Mouse (Mus musculus) kidney, adult 9 months (tissue): ENCODE measurements around the gene Cabp2.
"Not testable (repeated sequence)": the region's sequence is repeated elsewhere in the genome, so short reads cannot be mapped to it uniquely, and the experiment has no call there.

Experiments used
- DNase-seq: peaks from one replicate; pipeline ENCODE4 v3.0.0; 2022

Gene Cabp2

DNA sequence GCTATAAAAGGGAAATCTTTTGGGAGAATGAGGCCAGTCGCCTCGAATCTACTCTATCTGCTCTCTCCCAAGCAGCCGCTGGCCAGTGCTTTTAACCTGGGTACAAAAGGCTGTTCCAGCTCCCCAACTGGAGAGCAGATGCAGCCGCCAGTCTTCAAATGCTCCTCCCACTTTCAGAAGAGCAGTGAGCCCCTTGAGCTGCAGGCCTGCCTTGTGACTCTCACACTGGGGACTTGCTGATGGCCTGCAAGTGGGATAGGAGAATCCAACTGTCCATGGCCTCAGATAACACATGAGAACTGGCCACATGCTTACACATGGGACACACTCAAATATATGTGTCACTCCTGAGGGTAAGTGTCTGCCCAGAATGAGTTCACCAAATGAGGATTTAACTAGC lies 24.7 kb upstream of the Cabp2 start:
- no peak for DNase-seq

DNA sequence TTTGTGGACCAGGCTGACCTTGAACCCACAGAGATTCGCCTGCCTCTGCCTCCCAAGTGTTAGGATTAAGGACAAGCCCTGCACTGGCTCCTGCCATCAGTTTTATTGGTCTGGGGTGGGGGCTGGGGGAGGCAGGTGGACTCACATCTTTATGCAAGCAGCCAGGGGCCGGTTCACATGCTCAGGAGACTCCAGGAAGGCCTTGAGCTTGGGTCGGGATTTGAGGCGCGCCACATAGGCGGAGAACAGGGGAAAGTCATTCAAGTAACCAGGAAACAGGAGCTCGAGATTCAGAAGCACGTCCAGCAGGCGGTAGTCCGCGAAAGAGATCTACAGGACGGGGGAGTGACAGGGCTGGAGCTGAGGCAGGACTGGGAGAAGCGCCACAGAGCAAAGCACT lies 24.0 kb upstream of the Cabp2 start:
- DNase-seq: no peak

DNA sequence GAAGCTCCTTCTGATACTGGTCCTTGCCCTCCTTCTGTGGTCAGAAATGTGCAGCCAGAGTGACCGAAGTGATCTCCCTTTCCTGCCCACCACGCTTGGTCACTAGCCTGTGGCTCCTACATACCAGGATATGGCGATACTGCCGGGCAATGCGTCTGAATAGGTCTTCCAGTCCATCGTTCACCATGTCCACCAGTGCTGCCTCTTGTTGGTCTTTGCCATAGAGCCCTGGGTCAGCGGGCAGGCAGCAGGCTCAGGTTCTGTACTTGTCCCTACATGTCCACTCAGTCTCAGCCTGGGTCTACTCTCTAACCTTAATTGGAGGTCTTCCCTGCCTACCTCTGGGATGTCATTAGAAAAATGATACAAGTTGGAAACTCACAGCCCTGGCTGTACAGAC lies 23.4 kb upstream of the Cabp2 start:
- DNase-seq: no peak

DNA sequence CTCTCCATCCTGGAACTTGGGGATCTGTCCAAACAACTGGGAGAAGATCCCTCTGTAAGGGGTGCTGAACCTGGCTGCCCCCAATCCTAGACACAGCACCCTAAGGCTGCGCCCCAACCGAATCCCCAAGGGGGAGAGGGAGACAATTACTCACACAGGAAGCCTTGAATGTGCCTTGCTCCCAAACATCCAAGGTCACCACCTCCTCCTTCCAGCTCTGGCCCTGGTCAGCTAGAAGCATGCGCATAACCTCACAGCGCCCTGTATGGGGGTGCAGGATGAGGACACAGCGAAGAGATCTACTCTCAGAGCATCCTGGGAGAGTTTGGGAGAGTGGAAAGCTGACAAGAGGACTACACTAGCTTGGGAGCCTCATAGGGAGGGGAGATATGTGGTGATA lies 22.8 kb upstream of the Cabp2 start:
- DNase-seq: no peak

DNA sequence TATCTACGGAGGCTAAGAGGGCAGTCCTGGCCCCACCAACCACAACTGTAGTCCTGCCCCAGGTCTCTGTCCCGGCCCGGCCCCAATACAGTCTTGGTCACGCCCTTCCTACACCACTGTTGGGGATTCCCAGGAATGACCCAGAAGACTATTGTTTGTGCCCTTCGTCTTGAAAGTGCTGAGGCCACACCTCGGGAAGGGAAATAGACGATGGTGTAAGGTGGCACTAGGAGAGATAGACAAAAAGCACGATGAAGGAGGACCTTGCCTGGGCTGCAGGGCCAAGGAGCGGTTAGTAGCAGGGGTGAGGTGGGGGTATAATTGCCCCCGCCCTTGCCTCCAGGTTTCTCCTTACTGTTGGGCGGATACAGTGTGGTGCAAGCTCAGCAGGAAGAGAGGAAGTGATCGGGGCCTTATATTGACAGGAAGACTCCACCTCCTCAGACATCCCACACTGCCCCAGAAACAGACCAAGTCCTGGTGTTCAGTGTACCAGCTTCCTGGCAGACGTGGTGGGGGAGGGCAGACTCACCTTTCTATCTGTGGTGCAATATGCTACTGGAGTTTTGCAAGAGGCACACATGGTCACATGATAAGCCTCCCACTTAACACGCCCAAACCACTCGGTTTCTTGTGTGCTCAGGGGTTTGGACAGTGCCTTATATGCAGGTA lies 22.2 kb upstream of the Cabp2 start, which contains the start of gene Gstp3:
Gstp3 (minus strand) TSS at position 501 of the 672 bp plus-strand sequence.
- no peak for DNase-seq

DNA sequence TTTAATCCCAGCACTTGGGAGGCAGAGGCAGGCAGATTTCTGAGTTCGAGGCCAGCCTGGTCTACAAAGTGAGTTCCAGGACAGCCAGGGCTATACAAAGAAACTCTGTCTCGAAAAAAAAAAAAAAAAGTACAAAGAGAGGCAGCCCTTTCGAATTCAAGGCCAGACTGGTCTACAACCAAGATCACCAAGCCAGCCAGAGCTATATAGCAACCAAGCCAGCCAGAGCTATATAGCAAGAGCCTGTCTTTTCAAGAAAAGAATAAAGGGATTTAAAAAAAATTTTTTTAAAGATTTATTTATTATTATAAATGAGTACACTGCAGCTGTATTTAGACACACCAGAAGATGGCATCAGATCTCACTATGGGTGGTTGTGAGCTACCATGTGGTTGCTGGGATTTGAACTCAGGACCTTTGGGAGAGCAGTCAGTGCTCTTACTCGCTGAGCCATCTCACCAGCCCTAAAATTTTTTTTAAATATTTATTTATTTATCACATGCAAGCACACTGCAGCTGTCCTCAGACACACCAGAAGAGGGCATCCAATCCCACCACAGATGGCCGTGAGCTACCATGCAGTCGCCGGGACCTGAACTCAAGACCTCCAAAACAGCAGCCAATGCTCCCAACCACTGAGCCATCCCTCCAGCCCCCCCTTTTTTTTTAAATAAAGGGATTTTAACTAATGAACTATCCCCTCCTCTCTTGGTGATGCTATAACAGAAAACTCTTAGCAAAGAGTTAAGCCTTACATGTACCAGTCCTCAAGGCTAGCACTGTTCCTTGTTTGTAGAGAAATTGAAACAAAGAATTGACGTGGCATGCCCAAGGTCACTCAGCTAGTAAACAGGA lies 21.1 kb upstream of the Cabp2 start:
- DNase-seq: not testable (repeated sequence)

DNA sequence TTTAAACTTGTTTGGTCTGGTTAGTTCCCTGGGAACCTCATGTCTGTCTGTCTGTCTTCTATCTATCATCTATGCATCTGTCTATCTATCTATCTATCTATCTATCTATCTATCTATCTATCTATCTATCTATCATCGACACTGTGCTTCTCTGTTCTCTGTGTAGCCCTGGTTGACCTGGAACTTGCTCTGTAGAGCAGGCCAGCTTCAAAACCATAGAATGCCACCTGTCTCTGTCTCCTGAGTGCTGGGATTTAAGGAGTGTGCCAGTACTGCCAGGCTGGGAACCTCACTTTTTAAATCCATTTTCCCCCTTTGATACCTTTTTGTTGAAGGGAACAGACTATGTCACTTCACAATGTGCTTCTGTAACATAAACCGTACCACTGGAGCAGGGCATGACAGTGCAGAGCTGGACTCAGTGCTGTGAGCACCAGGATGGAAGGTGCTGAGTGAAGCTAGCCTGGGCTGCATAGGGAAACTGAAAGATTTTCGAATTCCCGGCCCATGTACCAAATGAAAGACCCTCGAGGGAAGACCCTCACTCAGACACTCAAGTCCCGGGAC lies 20.4 kb upstream of the Cabp2 start:
- no peak for DNase-seq

DNA sequence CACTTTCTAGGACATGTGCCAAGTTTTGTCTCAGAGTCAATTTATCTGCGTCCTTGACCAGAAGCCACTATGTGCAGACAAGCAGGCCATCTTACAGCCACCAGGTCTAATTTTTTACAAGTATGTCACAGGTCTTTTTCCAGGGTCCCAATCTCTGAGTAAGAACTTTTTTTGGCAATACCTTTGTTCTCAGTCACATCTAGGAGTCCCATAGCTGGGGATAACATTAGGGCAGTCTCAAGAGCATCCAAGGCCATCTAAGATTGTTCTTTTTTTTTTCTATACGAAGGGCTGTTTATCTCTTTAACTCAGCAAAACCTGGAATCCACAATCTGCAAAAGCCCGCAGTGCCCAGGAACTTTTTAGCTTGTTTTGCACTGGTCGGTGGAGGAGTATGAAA lies 18.0 kb upstream of the Cabp2 start:
- not testable (repeated sequence) for DNase-seq

DNA sequence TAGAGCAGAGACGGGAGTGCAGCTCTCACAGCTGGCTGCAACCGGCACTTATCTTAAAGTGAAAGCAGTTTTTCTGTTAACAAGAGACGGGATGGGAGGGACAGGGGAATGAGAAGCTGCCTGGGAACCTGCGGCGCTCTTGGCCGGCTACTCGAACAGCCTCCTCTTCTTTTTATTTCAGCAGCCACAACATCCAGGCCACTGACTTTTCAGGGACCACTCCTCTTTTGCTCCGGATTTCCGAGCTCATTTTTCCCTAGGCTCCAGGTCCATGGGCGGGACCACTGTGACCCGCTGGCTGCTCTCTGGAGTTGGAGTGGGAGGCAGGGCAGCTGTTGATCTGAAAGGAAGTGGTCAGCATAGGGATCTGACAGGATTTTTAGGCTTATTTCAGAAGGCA lies 16.9 kb upstream of the Cabp2 start:
- DNase-seq: not testable (repeated sequence)

DNA sequence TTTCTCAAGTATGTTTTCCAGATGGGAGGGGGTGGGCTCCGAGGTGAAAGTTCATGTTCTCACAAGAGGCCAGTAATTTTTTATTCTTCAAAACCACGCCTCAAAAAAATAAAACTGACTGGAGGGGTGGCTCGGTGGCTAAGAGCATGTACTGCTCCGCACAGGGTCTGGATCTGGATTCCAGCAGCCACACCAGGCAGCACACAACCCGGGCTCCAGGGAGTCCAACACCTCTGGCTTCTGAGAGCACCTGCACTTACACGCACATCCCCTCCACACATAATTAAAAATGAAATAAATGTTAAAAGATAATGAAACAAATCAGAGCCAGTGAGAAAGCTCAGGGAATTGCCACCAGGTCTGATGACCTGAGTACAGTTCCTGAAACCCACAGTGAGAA lies 15.1 kb upstream of the Cabp2 start:
- DNase-seq: peak; percentile 58

DNA sequence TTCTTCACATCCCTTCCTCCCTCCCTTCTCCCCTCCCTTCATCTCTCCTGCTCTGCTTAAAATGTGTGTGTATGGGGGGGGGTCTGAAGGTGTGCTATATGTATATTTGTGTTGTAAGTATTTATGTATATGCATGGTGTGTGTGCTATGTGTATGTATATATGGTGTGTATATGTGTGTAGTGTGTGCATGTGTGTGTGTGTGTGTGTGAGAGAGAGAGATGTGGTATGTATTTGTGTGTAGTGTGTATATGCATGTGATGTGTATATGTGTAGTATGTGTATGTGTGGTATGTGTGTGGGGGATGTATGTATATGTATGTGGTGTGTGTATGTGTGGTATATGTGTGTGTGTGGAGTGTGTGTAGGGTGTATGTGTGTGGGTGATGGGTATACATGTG lies 14.5 kb upstream of the Cabp2 start:
- DNase-seq: no peak

DNA sequence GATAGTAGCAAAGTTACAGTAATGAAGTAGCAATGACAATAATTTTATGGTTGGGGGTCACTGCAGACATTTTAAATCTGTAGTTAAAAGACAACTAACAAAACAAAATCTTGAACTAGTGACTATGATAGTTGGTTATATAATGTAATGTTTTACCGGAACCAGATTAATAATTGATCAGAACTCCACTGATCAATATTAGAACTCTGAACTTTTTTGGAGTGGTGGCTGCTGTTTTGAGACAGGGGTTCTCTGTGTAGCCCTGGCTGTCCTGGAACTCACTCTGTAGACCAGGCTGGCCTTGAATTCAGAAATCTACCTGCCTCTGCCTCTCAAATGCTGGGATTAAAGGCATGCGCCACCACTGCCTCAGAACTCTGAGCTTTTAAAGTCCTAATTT lies 13.1 kb upstream of the Cabp2 start:
- DNase-seq: peak; percentile 61

DNA sequence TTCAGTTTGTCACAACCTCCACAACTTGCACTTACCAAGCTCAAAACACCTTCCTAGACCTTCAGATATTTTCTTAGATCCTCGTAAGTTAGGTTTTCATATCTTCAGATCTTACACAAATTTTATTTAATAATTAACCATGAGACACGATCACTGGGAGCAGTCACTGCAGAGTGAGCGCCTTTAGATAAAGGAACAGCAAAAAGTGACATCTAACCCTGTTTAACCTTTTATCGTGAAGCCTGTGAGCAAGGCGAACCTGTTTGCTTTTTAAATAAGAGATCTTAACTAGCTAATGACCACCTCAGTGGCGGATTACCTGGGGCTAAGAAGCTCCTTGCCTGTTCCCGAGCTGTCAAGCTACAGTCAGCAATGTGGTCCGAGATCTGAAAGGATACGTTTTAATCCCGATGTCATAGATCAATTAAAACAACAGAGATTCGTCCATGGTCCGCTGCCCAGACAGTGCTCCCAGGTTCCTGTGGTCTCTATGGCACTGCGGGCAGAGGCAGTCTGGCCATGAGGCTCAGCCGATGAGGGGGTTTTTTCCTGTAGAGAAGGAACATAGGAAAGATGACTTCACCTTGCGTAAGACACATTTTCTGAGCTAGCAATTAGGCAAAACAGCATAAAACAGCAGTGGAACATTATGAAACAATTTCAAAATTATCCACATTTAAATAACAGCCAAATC lies 12.5 kb upstream of the Cabp2 start:
- DNase-seq: no peak

DNA sequence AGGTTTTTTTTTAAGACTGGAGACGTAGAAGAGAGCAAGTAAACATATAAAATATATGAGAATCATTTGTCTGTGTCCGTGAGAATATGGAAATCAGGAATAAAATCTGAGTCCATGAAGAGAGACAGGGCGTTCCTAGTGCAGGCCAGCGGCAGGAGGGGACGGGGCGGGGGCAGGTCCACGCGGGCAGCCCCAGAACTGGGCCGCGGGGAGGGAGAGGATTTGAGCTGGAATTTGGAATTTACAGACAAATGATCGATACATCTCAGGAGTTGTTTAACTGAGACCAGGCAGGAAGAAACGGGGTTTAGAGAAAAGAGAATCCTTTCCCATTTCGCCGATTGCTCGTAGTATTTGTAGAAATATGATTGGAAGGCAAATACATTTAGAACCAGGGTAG lies 11.1 kb upstream of the Cabp2 start:
- no peak for DNase-seq

DNA sequence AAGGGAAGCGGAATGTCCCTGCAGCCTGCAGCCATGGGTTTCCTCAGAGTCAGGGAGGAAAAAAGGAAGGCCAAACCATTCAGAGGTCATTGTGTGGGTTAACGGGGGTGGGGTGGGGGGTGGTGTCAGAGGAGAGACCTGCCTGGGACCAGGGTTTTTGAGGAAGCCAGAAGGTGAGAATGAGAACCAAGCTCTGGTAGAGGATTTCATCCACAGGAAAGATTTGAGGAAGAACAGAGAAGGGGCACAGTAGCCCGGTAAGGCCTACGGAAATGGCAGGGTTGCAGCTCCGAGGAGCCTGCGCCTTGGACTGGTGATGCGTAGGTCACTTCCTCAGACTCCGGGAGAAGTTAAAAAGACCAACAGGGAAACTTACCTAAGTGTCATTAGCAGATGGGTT lies 10.6 kb upstream of the Cabp2 start:
- no peak for DNase-seq

DNA sequence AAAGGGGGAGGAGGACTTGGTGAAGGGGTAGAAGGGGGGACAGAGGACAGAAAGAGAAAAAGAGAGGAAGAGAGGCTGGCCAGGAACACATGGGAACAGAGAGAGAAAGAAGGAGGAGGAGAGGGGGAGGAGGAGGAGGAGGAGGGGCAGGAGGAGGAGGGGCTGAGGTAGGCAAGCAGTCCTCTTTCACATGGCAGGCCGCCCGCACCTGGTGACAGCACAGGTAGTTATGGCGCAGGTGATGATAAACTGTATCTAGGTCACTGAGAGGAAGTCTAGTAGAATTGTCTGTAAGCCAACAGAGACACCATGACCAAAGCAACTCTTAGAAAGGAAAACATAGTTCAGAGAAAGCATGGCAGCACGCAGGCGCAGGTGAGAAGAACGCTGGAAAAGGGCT lies 10.0 kb upstream of the Cabp2 start:
- DNase-seq: no peak

DNA sequence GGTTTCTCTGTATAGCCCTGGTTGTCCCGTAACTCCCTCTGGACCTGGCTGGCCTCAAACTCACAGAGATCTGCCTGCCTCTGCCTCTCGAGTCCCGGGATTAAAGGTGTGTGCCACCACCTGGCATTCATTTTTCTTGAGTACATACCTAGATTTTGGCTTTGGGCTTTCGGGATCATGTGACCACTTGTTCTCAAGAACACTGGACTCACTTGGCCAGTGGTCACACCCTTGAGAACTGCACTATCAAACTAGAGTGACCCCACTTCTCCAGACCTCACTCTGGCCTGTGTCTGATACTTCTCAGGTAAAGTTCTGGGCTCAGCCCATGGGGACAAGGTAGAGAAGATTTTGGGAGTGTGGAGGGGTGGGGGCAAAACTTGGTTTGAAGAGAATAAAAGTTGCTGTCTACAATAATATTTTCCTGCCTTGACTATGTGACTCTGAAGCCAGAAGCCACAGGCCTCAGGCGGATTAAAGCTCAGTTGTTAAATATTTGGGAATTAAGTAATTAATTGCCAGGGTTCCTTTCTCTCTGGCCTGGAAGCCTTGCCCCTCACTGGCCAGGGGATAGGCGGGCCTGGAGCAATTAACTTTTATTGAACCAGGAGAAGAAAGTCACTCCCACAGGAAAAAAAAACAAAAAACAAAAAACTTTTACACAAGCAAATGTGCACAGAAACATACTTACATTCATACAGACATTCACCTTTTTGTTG lies 8.5 kb upstream of the Cabp2 start:
- DNase-seq: peak; percentile 83

DNA sequence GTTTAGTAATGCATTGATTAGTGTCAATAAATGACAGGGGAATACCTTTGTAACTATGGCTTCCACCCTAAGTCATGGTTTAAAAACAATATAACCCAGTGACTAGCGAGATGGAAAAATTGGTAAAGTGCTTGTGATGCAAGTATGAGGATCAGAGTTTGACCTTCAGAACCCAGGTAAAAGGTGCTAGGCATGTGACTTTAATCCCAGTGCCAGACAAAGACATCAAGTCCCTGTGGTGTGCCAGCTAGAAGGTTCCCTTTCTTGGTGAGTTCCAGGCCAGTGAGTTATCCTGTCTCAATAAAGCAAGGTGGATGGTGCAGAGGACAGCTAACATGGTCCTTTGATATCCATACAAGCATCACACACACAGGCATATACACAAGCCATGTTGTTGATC lies 5.8 kb upstream of the Cabp2 start:
- DNase-seq: peak; percentile 88

DNA sequence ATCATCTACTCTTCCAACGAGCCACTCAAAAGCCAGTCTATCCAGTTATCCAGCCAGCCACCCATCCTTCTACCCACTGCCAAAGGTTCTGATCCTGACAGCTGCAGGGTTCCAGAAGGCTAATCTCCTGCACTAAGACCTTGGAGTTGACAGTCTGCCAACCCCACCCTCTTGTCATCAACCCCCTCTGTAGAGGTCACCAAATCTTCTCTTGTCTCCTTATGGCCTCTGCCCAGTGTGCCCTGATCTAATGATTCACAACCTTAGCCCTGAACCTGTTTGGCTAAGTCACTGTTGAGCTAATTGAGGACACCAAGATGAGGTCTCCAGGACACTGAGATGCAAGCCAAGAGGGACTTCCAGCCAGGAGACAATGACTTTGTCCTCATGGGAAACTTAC lies 1.8 kb upstream of the Cabp2 start:
- peak; percentile 63 for DNase-seq

DNA sequence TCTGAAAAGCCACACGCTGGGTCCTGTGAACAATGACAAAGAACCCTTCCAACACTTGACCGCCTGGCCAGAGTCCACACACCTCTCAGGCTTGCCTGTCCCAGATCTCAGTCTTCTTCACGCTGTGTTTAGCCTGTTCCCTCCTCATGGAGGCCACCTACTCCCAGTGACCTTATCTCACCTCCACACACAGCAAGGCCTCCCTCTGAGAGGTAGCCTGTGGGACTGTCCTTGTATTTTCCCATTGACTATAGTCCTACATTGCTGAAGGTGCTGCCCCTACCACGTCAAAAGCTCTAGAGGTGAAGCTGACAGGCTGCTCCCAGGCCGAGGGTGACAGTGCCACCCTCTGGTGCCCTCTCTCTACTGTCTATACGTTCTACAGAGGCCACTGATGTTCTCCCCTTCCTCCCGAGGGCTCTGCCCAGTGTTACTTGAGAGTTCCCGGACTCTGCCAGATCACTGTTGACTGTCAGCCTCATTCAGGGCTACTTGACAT lies 818 bp upstream of the Cabp2 start:
- DNase-seq: peak; percentile 64

DNA sequence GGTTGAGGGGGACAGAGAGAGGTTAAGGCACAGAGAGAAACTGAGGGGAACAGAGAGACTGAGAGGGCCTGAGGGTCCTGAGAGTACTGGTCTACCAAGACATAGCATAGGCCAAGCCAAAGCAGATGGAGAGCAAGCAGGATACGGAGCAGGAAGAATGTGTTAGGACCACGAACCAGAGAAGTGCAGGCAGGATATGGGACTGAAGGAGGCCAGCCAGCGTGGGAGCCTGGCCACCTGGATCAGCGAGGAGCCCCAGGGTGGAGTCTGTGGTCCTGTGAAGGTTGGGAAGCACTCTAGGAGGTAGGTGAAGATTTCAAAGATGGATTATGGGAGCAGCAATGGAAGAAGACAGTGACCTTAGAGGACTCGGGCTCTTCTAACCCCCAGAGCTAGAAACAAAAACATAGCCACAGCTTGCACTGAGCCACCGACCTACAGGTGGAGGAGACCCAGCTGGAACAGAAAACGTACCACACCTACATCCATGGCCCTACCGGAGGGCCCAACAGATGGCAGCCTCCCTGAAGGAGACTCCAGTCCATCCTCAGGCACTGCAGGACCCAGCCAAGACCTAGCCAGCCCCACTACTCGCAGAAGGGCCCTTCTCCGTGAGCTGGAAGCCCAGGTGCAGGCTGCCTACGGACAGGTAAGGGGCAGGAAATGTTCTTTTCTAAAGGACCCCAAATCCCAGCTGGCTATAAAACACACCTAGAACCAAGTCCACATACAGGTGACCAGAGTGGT lies 1.0 kb downstream of the Cabp2 start:
- DNase-seq: no peak

DNA sequence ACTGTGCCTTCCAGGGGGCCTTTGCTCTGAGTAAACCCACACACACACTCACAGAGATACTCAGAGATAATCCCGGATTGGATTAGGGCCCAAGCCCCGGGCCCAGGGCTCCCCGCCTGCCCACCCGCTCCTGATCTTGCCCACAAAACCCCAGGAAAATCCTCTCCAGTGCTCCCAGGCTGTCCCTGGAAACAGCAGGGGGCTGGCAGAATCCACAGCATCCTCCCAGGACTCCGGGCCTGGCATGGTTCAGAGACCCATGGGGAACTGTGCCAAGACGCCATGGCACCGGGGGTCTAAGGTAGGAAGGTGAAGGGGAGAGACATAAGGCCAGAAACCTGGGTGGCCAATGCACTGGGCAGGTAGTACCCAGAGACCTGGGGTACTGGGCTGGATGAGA lies 1.9 kb downstream of the Cabp2 start:
- no peak for DNase-seq
